Mouse (Mus musculus) left cerebral cortex, postnatal 10 days (tissue): ENCODE results near the gene Psmd12. TPM values are rescaled to one million over a fixed set of nuclear protein-coding genes. Genes with fewer than 3 reads are reported as not detected.

Source experiments
- DNase-seq, 2 experiments: peaks; one replicate each; pipeline ENCODE4 v3.0.0; 2021 to 2022; ENCODE audit warnings: low spot score in 2 of 2, mixed read lengths in 1 of 2; ENCODE audit errors: extremely low spot score in 1 of 2
- intact Hi-C: fragments of 180-260 bp; cut with DNase I; formaldehyde crosslinking; loops from one replicate; pipeline ENCODE4 v1.15.1; 2025
- total RNA-seq, 2 experiments: library from RNA; stranded (reverse); gene quantifications; 2 replicates each; pipeline ENCODE4 v1.2.3; 2021

The Psmd12 gene
- 10 to 100 TPM; 78.1 to 82.1 TPM for total RNA-seq

GRCm38 (mm10) chr11:107479053-107479861, at the start of gene Psmd12:
TSS of gene Psmd12 (plus strand) at chr11:107479484.
- DNase-seq = peak; percentile 90 to 98
- intact Hi-C loops = no loop called here

DNA sequence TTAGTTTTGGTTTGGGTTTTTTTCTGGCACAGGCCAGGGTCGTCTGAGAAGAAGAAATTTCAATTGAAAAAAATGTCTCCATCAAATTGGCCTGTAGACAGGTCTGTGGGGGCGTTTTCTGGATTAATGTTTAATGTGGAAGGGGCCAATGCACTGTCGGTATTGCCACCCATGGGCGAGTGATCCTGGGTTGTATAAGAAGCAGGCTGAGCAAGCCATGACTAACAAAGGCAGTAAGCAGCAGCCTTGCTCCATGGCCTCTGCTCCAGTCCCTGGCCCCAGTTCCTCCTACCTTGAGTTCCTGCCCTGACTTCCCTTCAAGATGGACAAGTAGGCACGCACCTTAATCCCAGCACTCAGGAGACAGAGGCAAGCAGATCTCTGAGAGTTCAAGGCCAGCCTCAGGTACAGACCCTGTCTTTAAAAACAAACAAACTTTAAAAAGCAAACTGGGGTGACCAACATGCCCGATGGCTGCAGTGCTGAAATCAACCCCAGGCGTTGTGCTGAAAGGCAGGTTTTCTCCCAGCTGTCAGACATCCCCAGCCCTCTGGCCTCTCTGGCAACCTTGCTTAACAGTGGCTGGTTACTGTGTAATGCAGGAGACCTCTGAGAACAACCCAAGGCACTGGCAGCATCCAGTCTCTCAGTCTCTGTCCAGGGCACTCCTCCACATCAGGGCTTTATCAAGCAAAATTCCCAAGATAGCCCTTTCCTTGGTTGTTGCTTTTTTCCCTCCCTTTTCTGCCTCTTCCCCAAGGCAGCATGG, 47.9 kb upstream of the Psmd12 start:
- intact Hi-C loops = no loop called here
- DNase-seq = peak in 1 of 2 experiments; percentile 17

GRCm38 (mm10) chr11:107435776-107436449, 43.4 kb upstream of the Psmd12 start:
- intact Hi-C loops = no loop called here
- no peak for DNase-seq

DNA sequence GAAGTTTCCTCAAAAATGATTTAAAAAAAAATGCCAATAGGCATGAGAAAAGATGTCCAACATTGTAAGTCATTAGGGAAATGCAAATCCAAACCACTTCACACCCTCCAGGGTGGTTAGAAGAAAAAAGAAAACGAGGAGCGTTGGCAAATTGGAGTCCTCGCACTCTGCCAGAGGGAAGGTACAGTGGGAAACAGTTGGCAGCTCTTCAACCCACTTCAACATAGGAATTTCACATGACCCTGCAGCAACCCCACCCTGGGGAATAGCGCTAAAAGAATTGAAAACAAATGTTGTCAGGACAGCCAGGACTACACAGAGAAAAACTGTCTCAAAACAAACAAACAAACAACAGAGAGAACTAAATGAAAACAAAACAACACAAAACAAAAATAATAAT, 41.6 kb upstream of the Psmd12 start:
- intact Hi-C loops = no loop called here

GRCm38 (mm10) chr11:107438140-107438539, 41.1 kb upstream of the Psmd12 start:
- intact Hi-C loops = no loop called here

More for the DNA sequence above, 41.6 kb upstream of the Psmd12 start:
- DNase-seq = no peak

GRCm38 (mm10) chr11:107441050-107441449, 38.2 kb upstream of the Psmd12 start:
- DNase-seq = peak in 1 of 2 experiments; percentile 23
- intact Hi-C loops = no loop called here

More at GRCm38 (mm10) chr11:107438140-107438539, 41.1 kb upstream of the Psmd12 start:
- DNase-seq = no peak

- intact Hi-C loops = no loop called here
- DNase-seq = no peak
Observed at GRCm38 (mm10) chr11:107443121-107444095, 35.9 kb upstream of the Psmd12 start.

DNA sequence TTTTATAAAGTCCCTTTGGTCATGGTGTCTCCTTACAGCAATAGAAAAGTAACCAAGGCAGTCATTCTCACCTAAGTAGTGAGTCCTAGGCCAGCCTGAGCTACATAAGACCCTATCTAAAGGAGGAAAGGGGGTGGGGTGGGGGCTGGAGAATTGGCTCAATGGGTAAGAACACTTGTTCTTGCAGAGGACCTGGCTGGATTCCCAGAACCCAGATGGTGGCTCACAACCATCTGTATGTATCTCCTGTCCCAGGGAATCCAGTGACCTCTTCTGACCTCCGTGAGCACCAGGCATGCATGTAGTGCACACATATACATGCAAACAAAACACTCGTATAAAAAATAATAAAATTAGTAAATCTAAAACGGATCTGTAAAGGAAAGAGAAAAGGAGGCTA, 33.6 kb upstream of the Psmd12 start:
- intact Hi-C loops = no loop called here
- DNase-seq = peak in 1 of 2 experiments; percentile 46

DNA sequence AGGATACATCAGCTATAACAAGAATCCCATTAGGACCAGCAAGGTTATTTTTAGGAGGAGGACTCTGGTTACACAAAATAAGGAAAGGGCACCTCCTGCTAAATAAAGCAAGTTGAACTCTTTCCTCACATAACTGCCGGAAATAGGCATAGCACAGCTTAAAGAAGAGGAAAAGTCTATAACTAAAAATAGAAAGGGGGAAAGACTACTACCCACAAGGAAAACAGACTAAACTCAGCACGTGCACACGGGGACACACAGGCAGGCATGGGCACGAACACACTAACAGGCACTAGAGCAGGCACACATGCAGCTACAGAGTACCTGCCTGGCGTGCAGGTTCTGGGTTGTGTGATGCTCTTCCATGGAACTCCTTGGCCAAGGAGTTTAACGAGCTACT, 32.6 kb upstream of the Psmd12 start:
- intact Hi-C loops = no loop called here
- peak in 1 of 2 experiments; percentile 10 for DNase-seq

- intact Hi-C loops = no loop called here
- peak in 1 of 2 experiments; percentile 22 for DNase-seq
Observed at GRCm38 (mm10) chr11:107447349-107447748, 31.9 kb upstream of the Psmd12 start.

DNA sequence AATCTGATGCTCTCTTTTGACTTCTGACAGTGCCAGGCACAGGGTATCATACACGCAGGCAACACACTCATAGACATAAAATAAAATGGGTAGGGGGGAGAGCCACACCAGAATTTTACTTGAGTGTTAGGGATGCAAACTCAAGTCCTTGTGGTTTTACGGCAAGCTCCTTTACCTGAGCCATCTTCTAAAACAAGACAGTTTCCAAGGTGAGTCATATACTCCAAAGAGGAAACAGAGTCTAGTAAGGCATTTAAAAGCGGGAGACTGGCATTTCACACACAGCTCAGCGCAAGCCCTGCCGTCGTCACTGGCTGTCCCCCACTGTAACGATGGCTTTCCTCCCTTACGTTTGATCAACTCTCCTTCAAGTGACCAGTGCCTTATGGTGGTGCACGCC, 31.4 kb upstream of the Psmd12 start:
- intact Hi-C loops = no loop called here
- peak in 1 of 2 experiments; percentile 7 for DNase-seq

GRCm38 (mm10) chr11:107449169-107449910, 29.9 kb upstream of the Psmd12 start:
- peak in 1 of 2 experiments; percentile 48 for DNase-seq
- intact Hi-C loops = no loop called here

DNA sequence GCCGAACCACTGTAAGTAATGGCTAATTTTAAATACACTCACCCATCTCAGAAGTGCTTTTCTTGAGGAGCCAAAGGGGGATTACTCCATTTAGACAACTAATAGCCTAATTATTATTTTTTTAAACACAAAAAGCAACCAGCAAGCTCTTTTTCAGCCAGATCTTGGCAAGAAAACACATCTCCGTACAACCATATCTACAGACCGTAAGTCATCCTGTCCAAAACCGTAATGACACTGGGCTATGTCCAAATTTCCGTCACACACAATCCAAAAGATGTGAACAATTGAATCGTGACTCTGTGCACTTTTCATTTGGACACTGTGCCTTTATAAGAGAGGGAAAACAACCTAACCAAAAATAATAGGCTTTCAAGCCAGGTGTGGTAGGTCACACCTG, 29.2 kb upstream of the Psmd12 start:
- no peak for DNase-seq
- intact Hi-C loops = no loop called here

DNA sequence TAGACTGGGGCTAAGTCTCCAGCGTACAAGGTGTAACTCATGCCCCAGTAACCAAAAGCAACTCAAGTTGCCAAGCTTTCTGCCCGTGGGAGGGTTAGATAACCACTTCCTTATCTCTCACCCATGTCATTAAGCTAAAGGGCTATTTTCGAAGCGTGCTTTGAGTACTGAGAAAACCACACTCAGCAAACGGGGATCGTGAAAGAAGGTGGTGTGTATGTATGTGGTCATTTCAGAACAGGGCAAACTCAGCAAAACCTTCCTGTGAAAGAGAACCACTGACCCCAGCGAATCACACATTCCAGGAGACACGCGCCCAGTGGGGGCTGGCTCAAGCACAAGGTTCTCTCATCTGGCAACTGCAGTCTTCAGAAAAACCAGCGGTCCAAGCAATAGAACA, 28.2 kb upstream of the Psmd12 start:
- no peak for DNase-seq
- intact Hi-C loops = no loop called here

- intact Hi-C loops = no loop called here
- no peak for DNase-seq
Observed at GRCm38 (mm10) chr11:107452053-107452452, 27.2 kb upstream of the Psmd12 start.

DNA sequence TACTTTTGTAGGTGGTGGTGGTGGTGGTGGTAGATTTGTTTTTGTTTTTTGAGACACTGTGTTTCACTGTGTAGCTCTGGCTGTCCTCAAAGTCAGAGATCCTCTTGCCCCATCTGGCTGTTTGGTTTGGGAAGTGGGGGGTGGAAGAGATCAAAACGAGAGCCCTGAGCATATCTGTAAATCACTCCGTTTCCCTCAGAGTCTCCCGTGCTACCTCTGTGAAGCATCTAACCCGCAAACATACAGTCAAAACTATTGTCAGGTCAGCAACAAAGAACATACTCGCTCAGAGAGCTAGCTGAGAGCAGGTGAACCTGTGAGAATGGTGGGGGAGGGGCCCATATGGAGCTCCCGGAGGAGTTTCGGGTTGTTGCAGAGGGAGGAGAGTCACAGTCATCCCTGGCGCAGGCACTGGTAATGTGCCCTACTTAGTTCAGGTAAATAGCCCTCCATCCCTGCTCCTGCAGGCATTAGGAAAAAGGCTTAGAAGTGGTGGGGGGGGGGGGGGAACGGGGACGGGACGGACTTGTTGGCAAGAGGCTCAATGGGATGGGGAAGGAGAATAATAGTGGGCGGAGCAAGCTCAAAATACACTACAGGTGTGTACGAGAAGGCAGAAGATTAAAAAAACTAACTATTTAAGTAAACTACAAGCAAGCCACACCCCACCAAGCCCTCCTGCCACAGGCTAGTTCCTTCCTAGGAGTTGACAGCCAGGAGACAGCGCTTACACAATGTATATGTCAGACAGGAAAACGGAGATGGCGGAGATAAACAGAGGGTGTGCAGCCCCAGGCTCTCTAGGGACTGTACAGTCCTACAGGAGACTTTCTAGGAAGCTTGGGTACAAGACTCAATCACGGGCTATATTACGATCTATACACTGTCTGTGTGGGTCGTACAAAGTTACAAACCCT, 24.5 kb upstream of the Psmd12 start:
- no peak for DNase-seq
- intact Hi-C loops = no loop called here

DNA sequence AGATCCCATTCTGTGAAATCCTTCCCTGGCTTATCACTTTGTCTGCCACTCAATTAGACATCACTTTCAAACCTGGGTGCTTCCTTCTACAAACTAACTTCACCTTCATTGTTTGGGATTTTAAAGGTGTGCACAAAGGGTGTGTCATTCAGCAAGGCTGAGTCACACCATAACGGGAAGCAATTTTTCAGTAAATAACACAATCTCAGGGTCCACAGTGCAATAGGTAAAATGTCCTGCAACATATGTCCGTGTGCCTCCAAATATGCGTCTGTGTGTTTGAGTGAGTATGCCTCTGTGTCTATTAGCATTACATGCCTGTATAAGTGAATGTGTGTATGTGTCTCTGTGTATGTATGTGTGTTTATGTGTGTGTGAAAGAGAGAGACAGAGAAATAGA, 22.0 kb upstream of the Psmd12 start:
- intact Hi-C loops = no loop called here

More for the DNA sequence above, 22.0 kb upstream of the Psmd12 start:
- no peak for DNase-seq
